Mouse (Mus musculus): ENCODE measurements around the gene Gnl3. TPM values are rescaled to one million over a fixed set of nuclear protein-coding genes. Genes with fewer than 3 reads are reported as not detected.
A peak's percentile ranks its signal among the peaks of the same experiment; 100 is the strongest.

The Gnl3 gene
- polyA plus RNA-seq (2017; shearing (Covaris generic)), result 10 to 100 TPM; 48.2 to 99.0 (median 80.0) TPM

DNA sequence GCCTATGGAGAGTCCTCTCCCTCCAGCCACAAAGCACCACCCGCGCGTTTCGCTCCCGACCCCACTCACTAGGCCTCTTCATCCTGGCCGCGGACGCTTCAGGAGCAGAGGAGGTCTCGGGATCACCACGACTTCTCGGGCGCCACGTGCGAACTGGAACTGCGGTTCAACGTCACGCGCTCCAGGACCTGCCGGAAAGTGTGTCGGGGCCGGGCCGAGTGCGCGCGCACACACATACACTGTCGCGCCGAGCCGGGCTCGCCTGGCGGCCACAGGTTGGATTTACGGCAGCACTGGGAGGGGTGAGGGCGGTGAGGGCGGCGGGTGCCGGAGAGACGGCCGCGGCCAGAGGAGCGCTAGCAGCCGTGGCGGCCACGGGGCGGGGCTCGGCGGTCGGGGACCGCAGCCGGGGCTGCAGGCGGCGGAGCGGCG lies at the start of gene Gnl3, which contains the start of gene Pbrm1:
Gene Gnl3, minus strand, starts transcription at position 293 of the 432 bp plus-strand sequence.
Gene Pbrm1, plus strand, starts transcription at position 279 of the 432 bp plus-strand sequence.
- peak; percentile 69 for ATAC-seq

- ATAC-seq, result no peak
Observed at GRCm38 (mm10) chr14:31062277-31062676, 43.3 kb upstream of the Gnl3 start.

GRCm38 (mm10) chr14:31045817-31046216 lies 26.9 kb upstream of the Gnl3 start:
- ATAC-seq, result no peak

- no peak for ATAC-seq
Observed at GRCm38 (mm10) chr14:31045296-31045695, 26.3 kb upstream of the Gnl3 start.

DNA sequence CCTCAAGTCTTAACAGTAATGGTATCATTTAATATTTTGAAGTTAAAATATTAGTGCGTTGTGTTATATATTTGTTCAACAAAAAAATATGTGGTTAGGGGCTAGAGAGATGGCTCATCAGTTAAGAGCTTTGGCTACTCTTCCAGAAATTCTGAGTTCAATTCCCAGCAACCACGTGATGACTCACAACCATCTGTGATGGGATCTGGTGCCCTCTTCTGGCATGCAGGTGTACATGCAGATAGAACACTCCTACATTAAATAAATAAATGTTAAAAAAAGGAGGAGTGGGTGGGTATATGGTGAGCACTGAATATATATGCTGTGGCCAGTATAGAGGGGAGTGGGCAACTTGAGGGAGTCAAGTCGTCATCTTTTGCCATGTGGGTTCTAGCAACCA lies 6.8 kb upstream of the Gnl3 start:
- no peak for ATAC-seq

DNA sequence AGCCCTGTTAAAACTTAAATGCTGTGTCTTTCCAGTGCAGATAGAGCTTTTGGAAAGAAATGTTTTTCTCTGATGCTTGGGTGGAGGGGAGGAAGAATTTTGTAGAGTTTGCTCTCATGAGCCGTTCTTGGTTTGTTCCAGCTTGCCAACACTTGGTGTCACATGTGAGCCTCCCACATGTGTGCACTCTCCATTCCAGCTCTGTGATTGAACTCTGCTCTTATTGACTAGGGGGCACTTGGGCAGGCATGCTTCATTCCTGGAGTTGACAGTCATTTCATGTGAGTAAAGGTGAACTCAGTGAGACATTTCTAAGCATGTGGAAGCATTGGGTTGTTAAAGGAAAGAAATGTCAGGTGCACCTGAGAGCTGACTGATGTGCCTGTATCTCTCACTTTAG lies 3.6 kb upstream of the Gnl3 start:
- ATAC-seq, result no peak

DNA sequence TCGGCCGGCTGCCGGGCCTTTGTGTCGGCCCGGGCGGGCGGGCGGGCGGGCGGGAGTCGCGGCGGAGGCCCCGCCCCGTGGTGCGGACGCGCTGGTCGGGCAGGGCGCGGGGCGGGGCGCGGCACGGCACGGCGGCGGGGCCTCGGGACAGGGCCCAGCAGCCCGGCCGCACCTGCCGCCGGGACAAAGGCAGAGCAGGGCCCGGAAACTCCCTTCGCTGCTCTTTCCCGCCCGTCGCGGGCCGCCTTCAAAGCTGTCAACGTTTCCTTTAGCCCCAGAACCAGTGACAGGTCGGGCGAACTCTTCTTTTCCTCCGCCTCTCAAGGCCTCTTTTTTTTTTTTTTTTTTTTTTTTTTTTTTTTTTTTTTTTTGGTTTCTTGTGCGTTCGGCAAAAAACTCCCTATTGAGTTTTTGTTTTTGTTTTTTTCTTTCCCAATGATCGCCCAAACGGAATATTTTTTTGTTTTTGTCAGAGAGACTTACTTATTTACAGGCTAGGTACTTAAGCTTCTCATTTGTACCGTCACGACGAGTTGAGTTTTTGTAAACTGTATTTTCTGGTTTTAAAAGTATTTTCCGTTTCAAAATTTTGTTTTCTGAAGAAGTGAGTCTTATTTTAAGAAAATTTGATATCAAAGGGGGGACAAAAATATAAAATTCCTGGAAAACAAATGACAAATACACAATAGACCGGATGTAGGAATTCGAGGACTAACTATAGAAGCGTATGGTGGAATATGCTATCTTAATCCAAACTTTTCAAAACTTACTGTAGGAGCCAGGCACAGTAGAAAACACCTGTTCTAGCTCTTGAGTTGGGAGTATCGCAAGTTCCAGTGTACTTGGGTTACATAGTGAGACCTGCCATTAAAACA lies 616 bp upstream of the Gnl3 start:
- peak; percentile 88 for ATAC-seq

DNA sequence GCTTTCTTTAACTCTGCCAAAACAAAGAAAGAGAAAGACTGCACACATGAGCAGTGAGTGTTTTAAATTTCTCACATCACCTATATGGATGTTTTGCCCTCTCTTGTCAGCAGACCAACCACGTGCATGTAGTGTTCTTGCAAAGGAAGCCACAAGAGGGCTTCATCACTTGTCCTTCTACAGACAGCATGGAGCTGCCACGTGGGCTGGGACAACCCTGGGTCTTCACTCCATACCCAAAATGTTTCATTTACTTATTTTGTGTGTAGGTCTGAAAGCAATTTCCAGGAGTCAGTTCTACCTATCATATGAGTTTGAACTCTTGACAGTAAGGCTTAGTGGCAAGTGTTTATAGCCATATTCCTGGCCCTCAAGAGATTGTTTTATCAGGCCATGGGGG lies 1.1 kb downstream of the Gnl3 start:
- no peak for ATAC-seq

DNA sequence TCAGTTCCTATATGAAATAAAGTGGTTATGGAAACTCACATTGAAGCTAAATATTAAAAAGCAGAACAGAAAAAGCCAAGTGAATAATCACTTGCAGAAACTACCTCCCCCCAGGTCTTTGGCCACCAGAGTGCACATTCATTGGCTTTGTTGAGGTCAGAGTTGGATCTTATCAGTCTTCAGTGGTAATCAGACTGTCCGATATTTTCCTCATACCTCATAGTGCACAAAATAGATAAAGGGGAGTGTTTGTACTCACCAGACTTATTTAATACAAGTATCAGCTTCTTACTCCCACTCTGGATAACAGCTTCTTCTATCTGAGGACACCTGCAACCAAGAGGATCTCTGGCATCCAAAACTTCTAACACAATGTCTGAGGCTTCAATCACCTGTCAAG lies 2.9 kb downstream of the Gnl3 start:
- ATAC-seq, result no peak

- ATAC-seq, result no peak
Observed at GRCm38 (mm10) chr14:31013928-31014327, 5.0 kb downstream of the Gnl3 start.

DNA sequence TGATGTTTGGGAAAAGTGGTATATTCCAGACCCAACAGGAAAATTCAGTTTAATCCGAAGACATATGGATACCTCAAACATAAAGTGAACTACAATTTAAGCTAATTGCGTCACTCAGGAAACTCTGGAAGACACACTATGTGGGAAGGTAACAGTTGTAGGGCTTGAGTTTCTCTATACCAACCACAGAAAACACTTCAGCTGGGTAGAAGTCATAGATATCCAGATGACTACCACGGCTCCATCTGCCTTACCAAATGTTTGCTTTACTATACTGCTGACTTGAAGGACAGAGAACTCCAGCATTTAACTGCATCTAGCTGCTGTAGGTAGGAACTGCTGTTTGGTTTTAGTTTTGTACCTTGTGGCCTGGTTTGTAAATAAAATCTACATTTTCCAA lies 7.4 kb downstream of the Gnl3 start:
- ATAC-seq, result no peak

GRCm38 (mm10) chr14:31006779-31007178 lies 12.2 kb downstream of the Gnl3 start:
- ATAC-seq, result no peak

DNA sequence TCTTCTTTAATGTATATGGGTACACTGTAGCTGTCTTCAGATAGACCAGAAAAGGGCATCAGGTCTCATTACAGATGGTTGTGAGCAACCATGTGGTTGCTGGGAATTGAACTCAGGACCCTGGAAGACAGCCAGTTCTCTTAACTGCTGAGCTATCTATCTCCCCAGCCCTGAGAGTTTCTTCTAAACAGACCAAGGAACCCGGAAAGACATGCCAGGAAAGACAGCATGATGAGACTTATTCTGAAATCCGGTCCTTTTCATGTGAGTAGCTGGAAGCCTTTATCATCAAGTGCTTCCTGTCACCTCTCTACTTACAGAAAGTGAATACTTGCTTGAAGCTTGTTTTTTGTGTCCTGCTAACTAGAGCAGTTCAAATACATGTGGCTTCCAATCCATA lies 14.4 kb downstream of the Gnl3 start:
- no peak for ATAC-seq

GRCm38 (mm10) chr14:31001307-31002205 lies 17.4 kb downstream of the Gnl3 start, which contains the start of the genes Glt8d1 and Spcs1:
Gene Glt8d1, plus strand, starts transcription at chr14:31001400.
Gene Spcs1, minus strand, starts transcription at chr14:31001672.
- ATAC-seq, result peak; percentile 90

GRCm38 (mm10) chr14:31000816-31001306 lies 18.1 kb downstream of the Gnl3 start:
- ATAC-seq, result no peak

- ATAC-seq, result no peak
Observed at GRCm38 (mm10) chr14:31000356-31000755, 18.6 kb downstream of the Gnl3 start.

DNA sequence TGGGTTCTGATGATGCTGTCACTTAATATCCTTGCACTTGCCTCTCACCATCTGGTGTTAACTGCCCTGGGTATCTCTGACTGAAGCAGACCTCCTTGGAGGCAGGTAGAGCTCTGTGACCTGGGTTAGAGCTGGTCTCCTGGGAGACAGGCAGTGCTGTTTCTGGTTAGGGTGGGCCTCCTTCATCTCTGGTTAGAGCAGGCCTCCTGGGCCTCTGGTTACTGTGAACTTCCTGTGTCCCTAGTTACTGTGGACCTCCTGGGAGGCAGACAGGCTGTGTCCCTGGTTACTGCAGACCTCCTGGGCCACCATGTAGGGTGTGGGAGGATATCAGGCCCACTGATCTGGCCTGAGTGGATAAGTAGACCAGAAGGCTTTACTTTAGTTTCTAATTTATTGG lies 22.5 kb downstream of the Gnl3 start:
- no peak for ATAC-seq

DNA sequence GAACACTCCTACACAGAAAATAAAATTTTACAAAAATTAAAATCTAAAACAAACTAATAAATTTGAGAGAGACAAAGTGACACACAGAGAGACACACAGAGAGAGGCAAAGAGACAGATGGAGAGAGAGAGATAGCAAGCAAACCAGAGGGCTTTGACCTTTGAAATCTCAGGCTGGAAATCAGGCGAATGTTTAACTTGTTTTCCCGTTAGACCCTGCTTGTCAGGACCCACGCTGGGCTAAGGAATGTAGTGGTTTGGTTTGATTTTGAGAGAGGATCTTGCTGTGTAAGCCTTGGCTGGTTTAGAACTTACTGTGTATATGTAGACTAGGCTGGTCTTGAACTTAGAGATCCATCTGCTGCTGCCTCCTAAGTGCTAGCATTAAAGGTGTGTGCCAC lies 42.7 kb downstream of the Gnl3 start:
- ATAC-seq, result no peak

DNA sequence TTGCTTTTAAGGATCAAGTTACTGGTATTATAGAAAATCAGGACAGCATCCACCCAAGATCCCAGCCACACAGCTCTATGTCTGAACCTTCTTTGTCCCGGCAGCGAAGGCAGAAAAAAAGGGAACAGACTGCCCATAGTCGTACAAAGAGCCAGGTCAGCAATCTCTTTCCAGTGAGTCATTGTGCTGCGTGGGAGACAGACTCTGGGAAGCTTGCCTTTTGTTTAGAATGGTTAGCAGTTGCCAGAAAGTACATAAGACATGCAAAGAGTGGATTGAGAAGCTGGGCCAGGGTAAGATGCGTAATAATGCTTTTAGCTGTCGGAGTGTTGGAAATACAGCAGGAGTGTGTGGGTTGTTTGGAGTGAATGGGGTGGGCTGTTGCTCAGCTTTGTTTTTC lies 44.7 kb downstream of the Gnl3 start:
- no peak for ATAC-seq

Data from inflammation-experienced regulatory T-cells, adult 6 months (primary cell).